Mouse (Mus musculus) heart, adult 2 months (tissue): ENCODE measurements around the gene Ncf2.

Experiments used
- CTCF ChIP-seq: fragments of 200-600 bp; IDR thresholded peaks from 2 replicates; pipeline ENCODE4 v1.8.1; 2022; ENCODE audit warnings: antibody characterized with exemption, mild to moderate bottlenecking, moderate library complexity
- EP300 ChIP-seq: fragments of 200-500 bp; IDR thresholded peaks from 2 replicates; pipeline ENCODE4 v1.6.1; 2011; ENCODE audit warnings: low read depth, low read length, control low read depth; ENCODE audit not compliant: insufficient read depth
- POLR2A ChIP-seq: fragments of 200-500 bp; IDR thresholded peaks from 2 replicates; pipeline ENCODE4 v1.6.1; 2011; ENCODE audit warnings: mild to moderate bottlenecking, low read depth, low read length, control low read depth; ENCODE audit not compliant: insufficient read depth

GRCm38 (mm10) chr1:152793495-152794130 is 6.4 kb upstream of the Ncf2 start:
- no peak for TF ChIP-seq CTCF
- TF ChIP-seq POLR2A: no peak
- TF ChIP-seq EP300: no peak
